Mouse (Mus musculus): Measurements from ENCODE around the gene B230217C12Rik. TPM values are rescaled to one million over a fixed set of nuclear protein-coding genes. Genes with fewer than 3 reads are reported as not detected.

The B230217C12Rik gene
- polyA plus RNA-seq (2016; fragmentation: Nextera tagmentation; extraction: Ambion mirVana): 10.9 and 14.0 TPM in 2 replicates

GRCm38 (mm10) chr11:97840539-97840954 is at the start of gene B230217C12Rik:
Gene B230217C12Rik (plus strand): TSS chr11:97840780.
- no peaks in the 10 kb centered on the region for H3K9me3 ChIP-seq (replicated peaks)
- H3K27ac ChIP-seq: peak within 1 kb of the TSS; percentile 94
- DNase-seq (ENCODE audit: low spot score): peak; percentile 56
- 2% methylated on average over 6 of the region's 6 CpGs for WGBS
- peak within 1 kb of the TSS; percentile 67 for H3K4me3 ChIP-seq
- peaks cover 38% of the 10 kb centered on the region for H3K36me3 ChIP-seq
- peaks cover 30% of the 10 kb centered on the region for H3K4me1 ChIP-seq
- H3K27me3 ChIP-seq (ENCODE audit: low read depth, poor library complexity, severe bottlenecking): no peaks in the 10 kb centered on the region

- Histone ChIP-seq H3K9me3 (replicated peaks) (no peaks in the 10 kb centered on the region), H3K27me3 (ENCODE audit: low read depth, poor library complexity, severe bottlenecking) (no peaks in the 10 kb centered on the region), H3K4me3 (no peak overlapping the region), H3K4me1 (peaks cover 6% of the 10 kb centered on the region), H3K36me3 (no peaks in the 10 kb centered on the region), H3K27ac (no peak overlapping the region)
- DNase-seq (ENCODE audit: low spot score): no peak
- 10% methylated on average over 2 of the region's 2 CpGs for WGBS
Observed at GRCm38 (mm10) chr11:97793165-97793564, 47.4 kb upstream of the B230217C12Rik start.

GRCm38 (mm10) chr11:97796910-97797309 is 43.7 kb upstream of the B230217C12Rik start:
- no peaks in the 10 kb centered on the region; the same call in 1 of the 2 replicates for H3K36me3 ChIP-seq
- no peak overlapping the region for H3K27ac ChIP-seq
- no peaks in the 10 kb centered on the region for H3K27me3 ChIP-seq (ENCODE audit: low read depth, poor library complexity, severe bottlenecking)
- no peak overlapping the region for H3K4me3 ChIP-seq
- 5% methylated on average over 6 of the region's 6 CpGs for WGBS
- H3K9me3 ChIP-seq (replicated peaks): no peaks in the 10 kb centered on the region
- DNase-seq (ENCODE audit: low spot score): peak; percentile 67
- peaks cover 30% of the 10 kb centered on the region for H3K4me1 ChIP-seq

- no peak for DNase-seq (ENCODE audit: low spot score)
- H3K36me3 ChIP-seq: no peaks in the 10 kb centered on the region; the same call in 1 of the 2 replicates
- peak overlapping the region; percentile 74 for H3K4me3 ChIP-seq
- no peaks in the 10 kb centered on the region for H3K9me3 ChIP-seq (replicated peaks)
- H3K27ac ChIP-seq: no peak overlapping the region
- H3K27me3 ChIP-seq (ENCODE audit: low read depth, poor library complexity, severe bottlenecking): no peaks in the 10 kb centered on the region
- 57% methylated on average over 15 of the region's 15 CpGs for WGBS
- peaks cover 36% of the 10 kb centered on the region for H3K4me1 ChIP-seq
Observed at GRCm38 (mm10) chr11:97797369-97798082, 43.1 kb upstream of the B230217C12Rik start.

GRCm38 (mm10) chr11:97798083-97798435 is 42.5 kb upstream of the B230217C12Rik start:
- peaks cover 3% of the 10 kb centered on the region; the same call in 1 of the 2 replicates for H3K36me3 ChIP-seq
- H3K4me1 ChIP-seq: peaks cover 39% of the 10 kb centered on the region
- H3K27ac ChIP-seq: no peak overlapping the region
- no peaks in the 10 kb centered on the region for H3K9me3 ChIP-seq (replicated peaks)
- 32% methylated on average over 8 of the region's 8 CpGs for WGBS
- no peak for DNase-seq (ENCODE audit: low spot score)
- no peaks in the 10 kb centered on the region for H3K27me3 ChIP-seq (ENCODE audit: low read depth, poor library complexity, severe bottlenecking)
- peak overlapping the region; percentile 74 for H3K4me3 ChIP-seq

- peaks cover 6% of the 10 kb centered on the region; the same call in 1 of the 2 replicates for H3K36me3 ChIP-seq
- H3K4me3 ChIP-seq: peak within 1 kb of the TSS; percentile 74
- under 1% methylated on average over 11 of the region's 11 CpGs for WGBS
- peaks cover 41% of the 10 kb centered on the region for H3K4me1 ChIP-seq
- peak; percentile 95 for DNase-seq (ENCODE audit: low spot score)
- no peaks in the 10 kb centered on the region for H3K9me3 ChIP-seq (replicated peaks)
- H3K27me3 ChIP-seq (ENCODE audit: low read depth, poor library complexity, severe bottlenecking): no peaks in the 10 kb centered on the region
- peak within 1 kb of the TSS; percentile 93 for H3K27ac ChIP-seq
Observed at GRCm38 (mm10) chr11:97798782-97799145, 41.8 kb upstream of the B230217C12Rik start, which contains the start of gene Lasp1. Gene Lasp1 (plus strand): TSS chr11:97799000.

- Histone ChIP-seq H3K36me3 (peaks cover 6% of the 10 kb centered on the region; the same call in 1 of the 2 replicates), H3K27ac (peak overlapping the region; percentile 93), H3K4me1 (peaks cover 47% of the 10 kb centered on the region), H3K9me3 (replicated peaks) (no peaks in the 10 kb centered on the region), H3K27me3 (ENCODE audit: low read depth, poor library complexity, severe bottlenecking) (no peaks in the 10 kb centered on the region), H3K4me3 (peak overlapping the region; percentile 74)
- WGBS: under 1% methylated on average over 71 of the region's 71 CpGs
- peak; percentile 88 for DNase-seq (ENCODE audit: low spot score)
Observed at GRCm38 (mm10) chr11:97799146-97799993, 41.2 kb upstream of the B230217C12Rik start.

- peaks cover 6% of the 10 kb centered on the region; the same call in 1 of the 2 replicates for H3K36me3 ChIP-seq
- H3K4me1 ChIP-seq: peaks cover 55% of the 10 kb centered on the region
Observed at GRCm38 (mm10) chr11:97799994-97800690, 40.4 kb upstream of the B230217C12Rik start.

GRCm38 (mm10) chr11:97800691-97801408 is 39.7 kb upstream of the B230217C12Rik start:
- peaks cover 6% of the 10 kb centered on the region; the same call in 1 of the 2 replicates for H3K36me3 ChIP-seq
- no peaks in the 10 kb centered on the region for H3K9me3 ChIP-seq (replicated peaks)
- H3K27ac ChIP-seq: peak overlapping the region; percentile 93
- no peaks in the 10 kb centered on the region for H3K27me3 ChIP-seq (ENCODE audit: low read depth, poor library complexity, severe bottlenecking)
- WGBS: 8% methylated on average over 17 of the region's 17 CpGs
- H3K4me1 ChIP-seq: peaks cover 62% of the 10 kb centered on the region
- H3K4me3 ChIP-seq: peak overlapping the region; percentile 74
- DNase-seq (ENCODE audit: low spot score): peak; percentile 69

More at GRCm38 (mm10) chr11:97799994-97800690, 40.4 kb upstream of the B230217C12Rik start:
- Histone ChIP-seq H3K9me3 (replicated peaks) (no peaks in the 10 kb centered on the region), H3K4me3 (peak overlapping the region; percentile 74), H3K27ac (peak overlapping the region; percentile 93), H3K27me3 (ENCODE audit: low read depth, poor library complexity, severe bottlenecking) (no peaks in the 10 kb centered on the region)
- WGBS: under 1% methylated on average over 36 of the region's 43 CpGs
- peak; percentile 84 for DNase-seq (ENCODE audit: low spot score)

- H3K9me3 ChIP-seq (replicated peaks): no peaks in the 10 kb centered on the region
- H3K4me1 ChIP-seq: peaks cover 69% of the 10 kb centered on the region
- peak overlapping the region; percentile 93 for H3K27ac ChIP-seq
- peaks cover 9% of the 10 kb centered on the region for H3K36me3 ChIP-seq
- WGBS: 24% methylated on average over 8 of the region's 8 CpGs
- H3K27me3 ChIP-seq (ENCODE audit: low read depth, poor library complexity, severe bottlenecking): no peaks in the 10 kb centered on the region
- peak; percentile 53 for DNase-seq (ENCODE audit: low spot score)
- H3K4me3 ChIP-seq: peak overlapping the region; percentile 74
Observed at GRCm38 (mm10) chr11:97801409-97802193, 39.0 kb upstream of the B230217C12Rik start.

GRCm38 (mm10) chr11:97802194-97802470 is 38.4 kb upstream of the B230217C12Rik start:
- WGBS: 32% methylated on average over 1 of the region's 1 CpGs
- peaks cover 75% of the 10 kb centered on the region for H3K4me1 ChIP-seq

More at GRCm38 (mm10) chr11:97802194-97802470, 38.4 kb upstream of the B230217C12Rik start:
- DNase-seq (ENCODE audit: low spot score): no peak
- H3K4me3 ChIP-seq: peak overlapping the region; percentile 74
- H3K36me3 ChIP-seq: peaks cover 14% of the 10 kb centered on the region
- H3K27ac ChIP-seq: peak overlapping the region; percentile 93
- H3K9me3 ChIP-seq (replicated peaks): no peaks in the 10 kb centered on the region
- no peaks in the 10 kb centered on the region for H3K27me3 ChIP-seq (ENCODE audit: low read depth, poor library complexity, severe bottlenecking)

Measured in limb, embryonic 10.5 days (tissue).